Mouse (Mus musculus): ENCODE measurements at regions not wholly inside any gene's neighbourhood (a gene's known extent, or its start where the extent isn't known, plus 50 kb on each side); places are given as distances from the start of the nearest gene placed in this dataset.

- Histone ChIP-seq H3K36me3 (replicated peaks in 1 of 2; ENCODE audit: control insufficient read depth in 1 of 2, insufficient read depth in 1 of 2, low read length in 1 of 2) (no peaks in the 10 kb centered on the region), H3K27me3 (replicated peaks) (peaks cover 3% of the 10 kb centered on the region), H3K79me2 (replicated peaks; ENCODE audit: control insufficient read depth, extremely low read depth, insufficient read depth, poor library complexity, severe bottlenecking) (no peaks in the 10 kb centered on the region), H3K4me2 (ENCODE audit: insufficient read depth, low read depth, poor library complexity, severe bottlenecking) (no peak overlapping the region), H3K9ac (ENCODE audit: insufficient read depth, low read depth) (no peak overlapping the region), H3K4me1 (ENCODE audit: control insufficient read depth in 1 of 2, insufficient read depth in 2 of 2) (peaks cover 0 to 31% of the 10 kb centered on the region in 2 experiments; a peak in 2 of 4 replicates), H3K4me3 (replicated peaks in 1 of 3; ENCODE audit: low read depth in 2 of 3, low read length in 2 of 3, poor library complexity in 1 of 3) (no peak overlapping the region), H3K27ac (ENCODE audit: insufficient read depth, low read depth) (no peak overlapping the region), H3K9me3 (replicated peaks; ENCODE audit: low read length) (peaks cover 10% of the 10 kb centered on the region)
- TF ChIP-seq EP300 (IDR thresholded peaks at IDR 0.05; ENCODE audit: low read length) = no peak
- in situ Hi-C loops (cut with MboI; ENCODE audit: low pct_ligation_motif_present, low pct_unique_long_range_greater_than_20kb, low sequenced_read_pairs) = no loop called here
- no peak for DNase-seq (ENCODE audit: extremely low read depth)
- dilution Hi-C loops (cut with MboI; ENCODE audit: extremely low pct_ligation_motif_present, extremely low pct_unique_long_range_greater_than_20kb, low sequenced_read_pairs) = no loop called here
These were observed 79.5 kb upstream of the Sdk2 start for GRCm38 (mm10) chr11:114146334-114146733.

- no peak for DNase-seq (ENCODE audit: extremely low read depth)
- H3K4me1 ChIP-seq (ENCODE audit: control insufficient read depth in 1 of 2, insufficient read depth in 2 of 2) = peaks cover 0 to 18% of the 10 kb centered on the region in 2 experiments; a peak in 2 of 4 replicates
- H3K9me3 ChIP-seq (replicated peaks; ENCODE audit: low read length) = no peaks in the 10 kb centered on the region
- no peak overlapping the region for H3K27ac ChIP-seq (ENCODE audit: insufficient read depth, low read depth)
- no peak overlapping the region for H3K9ac ChIP-seq (ENCODE audit: insufficient read depth, low read depth)
- H3K79me2 ChIP-seq (replicated peaks; ENCODE audit: control insufficient read depth, extremely low read depth, insufficient read depth, poor library complexity, severe bottlenecking) = no peaks in the 10 kb centered on the region
- no peak overlapping the region for H3K4me3 ChIP-seq (replicated peaks in 1 of 3; ENCODE audit: low read depth in 2 of 3, low read length in 2 of 3, poor library complexity in 1 of 3)
- in situ Hi-C loops (cut with MboI; ENCODE audit: low pct_ligation_motif_present, low pct_unique_long_range_greater_than_20kb, low sequenced_read_pairs) = no loop called here
- dilution Hi-C loops (cut with MboI; ENCODE audit: extremely low pct_ligation_motif_present, extremely low pct_unique_long_range_greater_than_20kb, low sequenced_read_pairs) = no loop called here
- no peak overlapping the region for H3K4me2 ChIP-seq (ENCODE audit: insufficient read depth, low read depth, poor library complexity, severe bottlenecking)
- TF ChIP-seq CHD1 (IDR thresholded peaks at IDR 0.05; ENCODE audit: low read depth, low read length) (no peak), RCOR1 (conservative IDR thresholded peaks at IDR 0.05; ENCODE audit: low read depth, low read length) (no peak), POLR2AphosphoS2 (IDR thresholded peaks at IDR 0.05; ENCODE audit: low read depth, low read length) (no peak), MAFK (IDR thresholded peaks at IDR 0.05; ENCODE audit: insufficient replicate concordance, low read length) (no peak), IRF4 (IDR thresholded peaks at IDR 0.05; ENCODE audit: low read depth, low read length) (no peak), SIN3A (IDR thresholded peaks at IDR 0.05; ENCODE audit: low read length) (no peak), ETS1 (conservative IDR thresholded peaks at IDR 0.05; ENCODE audit: low read depth, low read length) (no peak), USF1 (IDR thresholded peaks at IDR 0.05; ENCODE audit: low read depth, low read length) (no peak), SMC3 (IDR thresholded peaks at IDR 0.05; ENCODE audit: low read depth, low read length) (no peak), BHLHE40 (IDR thresholded peaks at IDR 0.05; ENCODE audit: low read depth, low read length) (no peak), MEF2A (IDR thresholded peaks at IDR 0.05; ENCODE audit: borderline replicate concordance, low read depth, low read length) (no peak), MAZ (IDR thresholded peaks at IDR 0.05; ENCODE audit: low read depth, low read length) (no peak), MYC (IDR thresholded peaks at IDR 0.05; ENCODE audit: low read depth, low read length) (no peak), NELFE (IDR thresholded peaks at IDR 0.05; ENCODE audit: low read depth, low read length) (no peak), RAD21 (IDR thresholded peaks at IDR 0.05; ENCODE audit: low read depth, low read length) (no peak), EP300 (IDR thresholded peaks at IDR 0.05; ENCODE audit: low read length) (no peak), NRF1 (IDR thresholded peaks at IDR 0.05; ENCODE audit: low read depth, low read length) (no peak), POLR2A (IDR thresholded peaks at IDR 0.05; ENCODE audit: low read depth, low read length) (no peak), CTCF (conservative IDR thresholded peaks at IDR 0.05 in 1 of 2, IDR thresholded peaks at IDR 0.05 in 1 of 2; ENCODE audit: low read depth in 2 of 2, low read length in 2 of 2) (no peak), HCFC1 (IDR thresholded peaks at IDR 0.05; ENCODE audit: low read depth, low read length) (no peak)
- peaks cover 52% of the 10 kb centered on the region for H3K27me3 ChIP-seq (replicated peaks)
- no peaks in the 10 kb centered on the region for H3K36me3 ChIP-seq (replicated peaks in 1 of 2; ENCODE audit: control insufficient read depth in 1 of 2, insufficient read depth in 1 of 2, low read length in 1 of 2)
These were observed 62.4 kb upstream of the Sdk2 start for GRCm38 (mm10) chr11:114129270-114129669.

All from CH12.LX (cell line).